Mouse (Mus musculus) cerebellum, adult 2 months (tissue): ENCODE results near the gene Acot13. TPM values are rescaled to one million over a fixed set of nuclear protein-coding genes. Genes with fewer than 3 reads are reported as not detected.
"Not testable (repeated sequence)": the region's sequence is repeated elsewhere in the genome, so short reads cannot be mapped to it uniquely, and the experiment has no call there.

ENCODE experiments used
- DNase-seq, 2 experiments: peaks; one replicate each; pipeline ENCODE4 v3.0.0; 2021
- H3K27ac ChIP-seq: fragments of 200-500 bp; 2 replicates; pipeline ENCODE4 v1.5.1; 2012; ENCODE audit warnings: low read length, control low read depth, inconsistent platforms; ENCODE audit not compliant: insufficient read depth
- H3K27me3 ChIP-seq: fragments of 200-500 bp; 2 replicates; pipeline ENCODE4 v1.6.1; 2012; ENCODE audit warnings: inconsistent platforms, mild to moderate bottlenecking, low read length, moderate library complexity; ENCODE audit not compliant: control insufficient read depth, insufficient read depth
- H3K4me1 ChIP-seq: fragments of 200-500 bp; 2 replicates; pipeline ENCODE4 v1.6.1; 2011; ENCODE audit warnings: low read length; ENCODE audit not compliant: control insufficient read depth, insufficient read depth
- H3K4me3 ChIP-seq: fragments of 200-500 bp; replicated peaks from 2 replicates; pipeline ENCODE3; 2011; ENCODE audit warnings: mild to moderate bottlenecking, low read depth, low read length, control low read depth; ENCODE audit not compliant: insufficient read depth
- CTCF ChIP-seq: fragments of 200-500 bp; IDR thresholded peaks from 2 replicates; pipeline ENCODE4 v1.5.1; 2011; ENCODE audit warnings: low read depth, mild to moderate bottlenecking, control low read depth, low read length, moderate library complexity, borderline replicate concordance; ENCODE audit not compliant: insufficient read depth
- POLR2A ChIP-seq: fragments of 200-500 bp; IDR thresholded peaks from 2 replicates; pipeline ENCODE4 v1.6.1; 2011; ENCODE audit warnings: low read length, control low read depth, borderline replicate concordance; ENCODE audit not compliant: insufficient read depth
- WGBS: fragments of 180-500 bp; shearing (Covaris S2); methylation state at CpG from one replicate; pipeline ENCODE4 v1.1.7; 2018; 5-methylcytosine and 5-hydroxymethylcytosine counted together
- polyA plus RNA-seq: library from polyadenylated mRNA; depleted of rRNA; stranded (reverse); fragments of >200 nt; gene quantifications from 2 replicates; pipeline ENCODE4 v1.2.3, GENCODE M21; 2012

Acot13 gene
- polyA plus RNA-seq, 1 experiment: 152 TPM

GRCm38 (mm10) chr13:24841702-24842101 is 10.4 kb upstream of the Acot13 start:
- no peaks in the 10 kb centered on the region for H3K27me3 ChIP-seq
- H3K27ac ChIP-seq: no peak overlapping the region
- DNase-seq: no peak
- no peak for TF ChIP-seq POLR2A
- TF ChIP-seq CTCF: no peak
- no peak overlapping the region for H3K4me3 ChIP-seq
- 86% methylated on average over 3 of the region's 3 CpGs for WGBS
- H3K4me1 ChIP-seq: no peaks in the 10 kb centered on the region

GRCm38 (mm10) chr13:24839831-24840230 is 8.5 kb upstream of the Acot13 start:
- no peak for TF ChIP-seq CTCF
- no peak for TF ChIP-seq POLR2A
- Histone ChIP-seq H3K27ac (no peak overlapping the region), H3K4me1 (no peaks in the 10 kb centered on the region), H3K27me3 (no peaks in the 10 kb centered on the region), H3K4me3 (no peak overlapping the region)
- 45% methylated on average over 3 of the region's 3 CpGs for WGBS
- DNase-seq: no peak

- H3K4me3 ChIP-seq, H3K27ac ChIP-seq, DNase-seq, H3K4me1 ChIP-seq, H3K27me3 ChIP-seq: not testable (repeated sequence)
- 94% methylated on average over 8 of the region's 8 CpGs for WGBS
These were observed 6.4 kb upstream of the Acot13 start for GRCm38 (mm10) chr13:24837765-24838164.

GRCm38 (mm10) chr13:24832811-24833155 is 1.4 kb upstream of the Acot13 start:
- no peak for DNase-seq
- H3K27me3 ChIP-seq: no peaks in the 10 kb centered on the region
- H3K27ac ChIP-seq: no peak overlapping the region
- peak overlapping the region; percentile 81 for H3K4me3 ChIP-seq
- H3K4me1 ChIP-seq: peaks cover 2% of the 10 kb centered on the region; the same call in 1 of the 2 replicates
- TF ChIP-seq POLR2A: no peak
- TF ChIP-seq CTCF: no peak
- 9% methylated on average over 2 of the region's 2 CpGs for WGBS

GRCm38 (mm10) chr13:24832131-24832810 is 931 bp upstream of the Acot13 start:
- Histone ChIP-seq H3K4me1 (peaks cover 2% of the 10 kb centered on the region; the same call in 1 of the 2 replicates), H3K27ac (peak overlapping the region; percentile 31), H3K27me3 (no peaks in the 10 kb centered on the region), H3K4me3 (peak overlapping the region; percentile 81)
- TF ChIP-seq POLR2A (no peak), CTCF (no peak)
- no peak for DNase-seq
- 2% methylated on average over 21 of the region's 21 CpGs for WGBS

- H3K4me1 ChIP-seq: peaks cover 2% of the 10 kb centered on the region; the same call in 1 of the 2 replicates
- under 1% methylated on average over 20 of the region's 20 CpGs for WGBS
- peak in 1 of 2 experiments; percentile 25 for DNase-seq
- H3K27ac ChIP-seq: peak overlapping the region; percentile 84
- H3K27me3 ChIP-seq: no peaks in the 10 kb centered on the region
- TF ChIP-seq POLR2A (no peak), CTCF (no peak)
- H3K4me3 ChIP-seq: peak overlapping the region; percentile 99
These were observed 486 bp downstream of the Acot13 start for GRCm38 (mm10) chr13:24830756-24831352.

- TF ChIP-seq POLR2A (no peak), CTCF (no peak)
These were observed 5.2 kb downstream of the Acot13 start for GRCm38 (mm10) chr13:24826116-24826515.

GRCm38 (mm10) chr13:24825587-24825986 is 5.8 kb downstream of the Acot13 start:
- Histone ChIP-seq H3K4me1 (peaks cover 7% of the 10 kb centered on the region), H3K4me3 (no peak overlapping the region), H3K27ac (no peak overlapping the region), H3K27me3 (no peaks in the 10 kb centered on the region)
- DNase-seq: peak; percentile 46 to 58
- TF ChIP-seq CTCF: no peak
- no peak for TF ChIP-seq POLR2A
- WGBS: 10% methylated on average over 4 of the region's 4 CpGs

More at GRCm38 (mm10) chr13:24826116-24826515, 5.2 kb downstream of the Acot13 start:
- H3K27ac ChIP-seq: no peak overlapping the region
- DNase-seq: no peak
- H3K4me1 ChIP-seq: peaks cover 7% of the 10 kb centered on the region
- no peaks in the 10 kb centered on the region for H3K27me3 ChIP-seq
- H3K4me3 ChIP-seq: no peak overlapping the region
- WGBS: 71% methylated on average over 7 of the region's 7 CpGs
